Mouse (Mus musculus) myocyte (in vitro differentiated cells): ENCODE data around the gene Ubr2. TPM values are rescaled to one million over a fixed set of nuclear protein-coding genes. Genes with fewer than 3 reads are reported as not detected.

ENCODE experiments used
- H3K27me3 ChIP-seq: one replicate; pipeline ENCODE4 v1.6.1; 2011; ENCODE audit not compliant: control insufficient read depth, insufficient read depth, insufficient read length
- H3K36me3 ChIP-seq: one replicate; pipeline ENCODE4 v1.6.1; 2011; ENCODE audit not compliant: control insufficient read depth, insufficient read depth
- H3K4me2 ChIP-seq: one replicate; pipeline ENCODE4 v1.6.1; 2011; ENCODE audit warnings: low read depth, control low read depth
- H3K4me3 ChIP-seq: one replicate; pipeline ENCODE4 v1.5.1; 2011; ENCODE audit warnings: mild to moderate bottlenecking, control low read depth, moderate library complexity
- H3K79me2 ChIP-seq: one replicate; pipeline ENCODE4 v1.6.1; 2011; ENCODE audit not compliant: control insufficient read depth, insufficient read depth
- H3ac ChIP-seq: one replicate; pipeline ENCODE4 v1.6.1; 2011; ENCODE audit not compliant: control insufficient read depth, insufficient read length
- CEBPB ChIP-seq: IDR thresholded peaks from 2 replicates; pipeline ENCODE4 v1.6.1; 2011; ENCODE audit warnings: mild to moderate bottlenecking, moderate library complexity; ENCODE audit not compliant: poor library complexity, insufficient read depth, severe bottlenecking
- E2F4 ChIP-seq: IDR thresholded peaks from one replicate; pipeline ENCODE4 v1.6.1; 2011; ENCODE audit warnings: mild to moderate bottlenecking, control low read depth, moderate library complexity; ENCODE audit not compliant: insufficient read depth
- MAX ChIP-seq: IDR thresholded peaks from one replicate; pipeline ENCODE4 v1.6.1; 2011; ENCODE audit warnings: low read depth, mild to moderate bottlenecking, control low read depth
- MYOD1 ChIP-seq, 3 experiments: IDR thresholded peaks; one replicate each; pipeline ENCODE4 v1.6.1; 2011; ENCODE audit warnings: control low read depth in 2 of 3, low read depth in 2 of 3, mild to moderate bottlenecking in 2 of 3, moderate library complexity in 1 of 3; ENCODE audit not compliant: insufficient read length in 2 of 3, control insufficient read depth in 1 of 3
- MYOG ChIP-seq, 3 experiments: IDR thresholded peaks; one replicate each; pipeline ENCODE4 v1.6.1; 2011; ENCODE audit warnings: control low read depth in 2 of 3, low read depth in 2 of 3, mild to moderate bottlenecking in 2 of 3; ENCODE audit not compliant: insufficient read length in 2 of 3, control insufficient read depth in 1 of 3, insufficient read depth in 1 of 3
- POLR2A ChIP-seq: IDR thresholded peaks from one replicate; pipeline ENCODE4 v1.6.1; 2011; ENCODE audit warnings: low read depth, mild to moderate bottlenecking, control low read depth, moderate library complexity; ENCODE audit not compliant: insufficient read length
- POLR2AphosphoS2 ChIP-seq: IDR thresholded peaks from one replicate; pipeline ENCODE4 v1.6.1; 2011; ENCODE audit warnings: low read depth, control low read depth; ENCODE audit not compliant: insufficient read length
- REST ChIP-seq: IDR thresholded peaks from one replicate; pipeline ENCODE4 v1.6.1; 2011; ENCODE audit warnings: mild to moderate bottlenecking, control low read depth, moderate library complexity; ENCODE audit not compliant: insufficient read depth, insufficient read length
- SRF ChIP-seq: IDR thresholded peaks from one replicate; pipeline ENCODE4 v1.6.1; 2011; ENCODE audit warnings: low read depth; ENCODE audit not compliant: control insufficient read depth, insufficient read length
- TCF12 ChIP-seq: IDR thresholded peaks from one replicate; pipeline ENCODE4 v1.6.1; 2011; ENCODE audit warnings: mild to moderate bottlenecking, control low read depth; ENCODE audit not compliant: poor library complexity, insufficient read depth, severe bottlenecking
- TCF3 ChIP-seq: IDR thresholded peaks from one replicate; pipeline ENCODE4 v1.6.1; 2011; ENCODE audit warnings: low read depth, control low read depth; ENCODE audit not compliant: insufficient read length
- USF1 ChIP-seq: IDR thresholded peaks from one replicate; pipeline ENCODE4 v1.6.1; 2011; ENCODE audit warnings: low read depth, mild to moderate bottlenecking, control low read depth, moderate library complexity
- polyA plus RNA-seq: library from polyadenylated mRNA; unstranded; fragments of >200 nt; fragmentation: generic; extraction: Trizol; gene quantifications from one replicate; pipeline ENCODE4 v1.2.1, GENCODE M21; 2012; ENCODE audit warnings: missing spikeins

Gene Ubr2
- polyA plus RNA-seq, 1 experiment: 36.9 TPM

GRCm38 (mm10) chr17:46933557-46934348 lies 76.6 kb downstream of the Ubr2 start:
- Histone ChIP-seq H3K36me3 (peaks cover 48% of the 10 kb centered on the region), H3K79me2 (no peaks in the 10 kb centered on the region), H3ac (no peak overlapping the region), H3K4me3 (no peak overlapping the region), H3K4me2 (no peak overlapping the region), H3K27me3 (no peaks in the 10 kb centered on the region)
- TF ChIP-seq MYOD1 (IDR thresholded peaks at IDR 0.05; ENCODE audit: control insufficient read depth in 1 of 3, insufficient read length in 2 of 3, low read depth in 2 of 3): no peak
- no peak for TF ChIP-seq MAX
- TF ChIP-seq TCF12: no peak
- TF ChIP-seq POLR2AphosphoS2: no peak
- TF ChIP-seq USF1: no peak
- no peak for TF ChIP-seq E2F4
- no peak for TF ChIP-seq SRF
- no peak for TF ChIP-seq CEBPB
- no peak for TF ChIP-seq MYOG (IDR thresholded peaks at IDR 0.05; ENCODE audit: control insufficient read depth in 1 of 3, insufficient read depth in 1 of 3, insufficient read length in 2 of 3, low read depth in 2 of 3)
- no peak for TF ChIP-seq TCF3
- no peak for TF ChIP-seq REST
- no peak for TF ChIP-seq POLR2A

- TF ChIP-seq CEBPB (no peak), REST (no peak), MYOD1 (IDR thresholded peaks at IDR 0.05; ENCODE audit: control insufficient read depth in 1 of 3, insufficient read length in 2 of 3, low read depth in 2 of 3) (no peak), MYOG (IDR thresholded peaks at IDR 0.05; ENCODE audit: control insufficient read depth in 1 of 3, insufficient read depth in 1 of 3, insufficient read length in 2 of 3, low read depth in 2 of 3) (no peak), POLR2A (no peak), TCF3 (no peak), MAX (no peak), USF1 (no peak)
- Histone ChIP-seq H3K4me3 (no peak overlapping the region), H3K36me3 (peaks cover 43% of the 10 kb centered on the region), H3ac (no peak overlapping the region), H3K4me2 (no peak overlapping the region), H3K79me2 (no peaks in the 10 kb centered on the region), H3K27me3 (no peaks in the 10 kb centered on the region)
These were observed 77.4 kb downstream of the Ubr2 start for GRCm38 (mm10) chr17:46932961-46933360.

GRCm38 (mm10) chr17:46929897-46930296 lies 80.5 kb downstream of the Ubr2 start:
- Histone ChIP-seq H3K79me2 (no peaks in the 10 kb centered on the region), H3K4me2 (no peak overlapping the region), H3ac (no peak overlapping the region), H3K4me3 (no peak overlapping the region), H3K27me3 (no peaks in the 10 kb centered on the region), H3K36me3 (peaks cover 37% of the 10 kb centered on the region)
- TF ChIP-seq SRF (no peak), TCF12 (no peak), CEBPB (no peak), E2F4 (no peak), MAX (no peak), MYOD1 (IDR thresholded peaks at IDR 0.05; ENCODE audit: control insufficient read depth in 1 of 3, insufficient read length in 2 of 3, low read depth in 2 of 3) (no peak), MYOG (IDR thresholded peaks at IDR 0.05; ENCODE audit: control insufficient read depth in 1 of 3, insufficient read depth in 1 of 3, insufficient read length in 2 of 3, low read depth in 2 of 3) (no peak), USF1 (no peak), TCF3 (no peak), POLR2AphosphoS2 (no peak), REST (no peak), POLR2A (no peak)

GRCm38 (mm10) chr17:46929277-46929676 lies 81.1 kb downstream of the Ubr2 start:
- no peak overlapping the region for H3K4me2 ChIP-seq
- no peaks in the 10 kb centered on the region for H3K27me3 ChIP-seq
- TF ChIP-seq USF1 (no peak), REST (no peak), TCF3 (no peak), MYOD1 (IDR thresholded peaks at IDR 0.05; ENCODE audit: control insufficient read depth in 1 of 3, insufficient read length in 2 of 3, low read depth in 2 of 3) (no peak), TCF12 (no peak), SRF (no peak), MYOG (IDR thresholded peaks at IDR 0.05; ENCODE audit: control insufficient read depth in 1 of 3, insufficient read depth in 1 of 3, insufficient read length in 2 of 3, low read depth in 2 of 3) (no peak), POLR2A (no peak), CEBPB (no peak), POLR2AphosphoS2 (no peak), E2F4 (no peak), MAX (no peak)
- no peaks in the 10 kb centered on the region for H3K79me2 ChIP-seq
- peaks cover 31% of the 10 kb centered on the region for H3K36me3 ChIP-seq
- no peak overlapping the region for H3ac ChIP-seq
- H3K4me3 ChIP-seq: no peak overlapping the region

- H3K27me3 ChIP-seq: no peaks in the 10 kb centered on the region
- no peak overlapping the region for H3K4me3 ChIP-seq
- no peak for TF ChIP-seq MAX
- TF ChIP-seq POLR2AphosphoS2: no peak
- TF ChIP-seq REST: no peak
- no peak for TF ChIP-seq POLR2A
- no peak for TF ChIP-seq MYOG (IDR thresholded peaks at IDR 0.05; ENCODE audit: control insufficient read depth in 1 of 3, insufficient read depth in 1 of 3, insufficient read length in 2 of 3, low read depth in 2 of 3)
- no peak for TF ChIP-seq TCF12
- no peak for TF ChIP-seq USF1
- TF ChIP-seq MYOD1 (IDR thresholded peaks at IDR 0.05; ENCODE audit: control insufficient read depth in 1 of 3, insufficient read length in 2 of 3, low read depth in 2 of 3): no peak
- TF ChIP-seq SRF: no peak
- no peak for TF ChIP-seq E2F4
- TF ChIP-seq TCF3: no peak
- no peak for TF ChIP-seq CEBPB
- no peak overlapping the region for H3ac ChIP-seq
- no peak overlapping the region for H3K4me2 ChIP-seq
- H3K79me2 ChIP-seq: no peaks in the 10 kb centered on the region
- peaks cover 23% of the 10 kb centered on the region for H3K36me3 ChIP-seq
These were observed 82.6 kb downstream of the Ubr2 start for GRCm38 (mm10) chr17:46927781-46928180.
